Mouse (Mus musculus) liver, postnatal 0 days (tissue): ENCODE results near the gene Klhl12.

Experiments used
- CTCF ChIP-seq: sonication (generic); IDR thresholded peaks from 2 replicates; pipeline ENCODE4 v1.5.1; 2016; ENCODE audit warnings: antibody characterized with exemption, low read depth
- EP300 ChIP-seq: IDR thresholded peaks from 2 replicates; pipeline ENCODE4 v1.6.1; 2016; ENCODE audit warnings: antibody characterized with exemption, low read depth, mild to moderate bottlenecking

- no peak for TF ChIP-seq CTCF
- TF ChIP-seq EP300, result no peak
Observed at GRCm38 (mm10) chr1:134418414-134418975, 36.8 kb upstream of the Klhl12 start.
